Mouse (Mus musculus) yolk sac, embryonic 10.5 days (tissue): ENCODE results near the gene Eps8.

Experiments used
- DNase-seq: peaks from one replicate; pipeline ENCODE4 v3.0.0-alpha.2; 2017; ENCODE audit warnings: low spot score

Gene Eps8

DNA sequence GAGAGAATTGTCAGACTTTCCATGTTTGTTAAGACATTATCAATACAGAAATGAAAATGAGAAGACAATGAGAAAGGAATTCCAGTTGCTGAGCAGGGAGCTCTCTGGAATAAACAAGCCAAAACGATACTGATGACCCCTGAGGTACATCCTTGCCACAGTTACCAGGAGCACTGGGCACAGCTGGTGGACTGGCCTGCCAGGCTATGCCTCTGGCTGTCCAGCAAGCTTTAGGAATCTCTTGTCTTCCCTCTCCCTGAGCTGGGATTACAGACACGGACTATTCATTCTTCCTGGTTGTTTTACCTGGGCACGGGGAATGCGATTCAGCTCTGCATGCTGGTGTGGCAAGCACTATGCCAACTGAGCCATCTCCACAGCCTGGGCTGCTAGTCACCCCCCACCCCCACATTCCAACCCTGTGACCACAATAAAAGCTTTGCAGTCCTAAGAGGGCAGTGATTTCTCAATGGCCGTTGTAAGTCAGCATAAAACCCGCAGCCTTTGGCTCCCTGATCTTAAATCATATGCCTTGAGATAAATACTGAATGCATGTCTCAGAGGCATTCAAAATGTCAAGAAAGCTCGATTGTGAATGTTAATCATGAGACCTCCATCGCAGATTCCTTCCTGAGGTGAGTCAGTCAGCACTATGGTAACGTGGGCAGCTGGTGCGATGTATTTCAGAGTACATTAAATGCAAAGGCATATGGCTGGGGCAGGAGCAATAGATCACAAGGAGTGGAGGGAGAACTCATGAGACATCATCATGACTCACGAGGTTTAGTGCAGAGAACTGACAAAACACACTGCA is 134.9 kb downstream of the Eps8 start:
- no peak for DNase-seq

DNA sequence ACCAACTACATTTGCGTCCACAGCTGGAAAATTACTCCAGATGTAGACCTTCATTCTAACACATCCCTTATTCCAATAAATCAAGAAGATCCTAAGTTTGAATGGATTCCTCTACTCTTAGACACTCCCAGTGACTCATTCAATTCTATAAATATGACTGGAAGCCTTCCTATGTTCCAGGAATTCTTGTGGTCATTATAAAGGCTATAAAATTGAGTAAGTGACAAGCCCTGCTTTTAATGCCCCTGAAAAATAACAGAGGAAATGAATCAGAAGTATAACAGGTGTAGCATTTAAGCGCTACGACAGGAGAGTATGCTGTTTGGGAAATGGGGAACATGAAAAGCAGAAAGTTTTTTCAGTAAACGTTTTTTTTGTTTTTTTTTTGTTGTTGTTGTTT is 139.8 kb downstream of the Eps8 start:
- DNase-seq, result no peak

DNA sequence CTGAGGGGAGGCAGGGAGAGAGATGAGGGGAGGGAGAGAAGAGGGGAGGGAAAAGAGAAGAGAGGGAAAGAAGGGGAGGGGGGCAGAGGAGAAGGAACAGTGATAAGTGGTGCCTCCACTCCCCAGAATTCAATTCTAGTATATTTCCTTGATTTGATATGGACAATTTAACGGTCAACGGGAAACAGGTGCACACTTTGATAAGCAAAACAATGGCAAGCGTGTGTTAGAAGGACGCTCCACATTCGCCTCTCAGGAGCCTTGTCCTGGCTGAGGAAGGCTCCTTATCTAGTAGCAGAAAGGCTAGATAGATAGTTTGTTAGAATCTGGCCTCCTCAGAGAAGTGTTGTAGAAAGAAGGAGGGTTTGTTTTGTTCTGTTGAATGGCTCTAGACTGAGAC is 141.9 kb downstream of the Eps8 start:
- DNase-seq, result no peak

DNA sequence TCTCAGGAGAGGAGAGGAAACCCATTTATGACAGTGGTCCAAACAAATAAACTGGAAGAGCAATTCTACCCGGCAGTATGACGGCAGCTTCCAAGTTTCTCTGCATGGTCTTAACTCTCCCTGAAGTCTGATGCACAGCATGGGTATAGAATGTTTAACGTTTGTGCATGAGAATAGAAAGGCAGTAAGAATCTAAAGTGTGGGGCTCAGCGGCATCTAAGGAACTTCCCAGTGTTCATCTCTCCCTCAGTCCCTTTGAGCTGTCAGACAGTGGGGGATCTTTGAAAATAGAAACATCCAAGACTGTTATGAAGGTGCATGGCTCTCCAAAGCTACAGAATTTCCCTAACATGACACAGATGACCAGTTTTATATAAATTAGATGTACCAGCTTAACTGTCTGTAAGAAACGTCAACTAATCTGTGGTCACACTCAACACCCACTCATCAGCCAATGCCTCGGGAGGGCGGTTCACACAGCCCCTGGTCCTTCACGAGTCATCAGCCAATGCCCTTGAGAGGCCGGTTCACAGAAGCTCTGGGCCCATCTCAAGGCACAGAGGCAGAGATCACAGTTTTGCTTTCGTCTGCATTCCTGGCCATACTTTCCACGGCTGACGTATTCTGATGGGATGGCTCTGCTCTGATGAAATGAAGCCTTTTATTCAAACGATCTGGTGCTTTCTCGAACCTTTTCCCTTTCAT is 145.2 kb downstream of the Eps8 start:
- DNase-seq, result no peak

DNA sequence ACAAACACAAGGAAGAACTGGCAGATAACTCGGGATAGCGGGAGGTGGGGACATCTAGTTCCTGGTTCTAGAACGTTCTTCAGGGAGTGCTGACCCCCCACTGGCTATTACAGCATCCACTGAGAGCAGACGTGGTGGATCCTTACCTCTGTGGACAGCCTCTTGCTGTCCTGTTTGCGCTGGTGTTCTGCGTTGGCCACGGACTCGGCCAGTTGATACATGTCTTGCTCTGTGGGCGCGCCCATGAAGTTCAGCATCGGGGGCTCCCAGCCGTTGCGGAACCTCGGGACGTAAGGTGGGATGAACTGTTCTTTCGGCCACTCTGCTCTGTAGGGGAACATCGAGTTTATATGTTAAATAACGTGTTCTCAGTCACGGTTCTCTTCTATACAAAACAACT is 145.7 kb downstream of the Eps8 start:
- no peak for DNase-seq

DNA sequence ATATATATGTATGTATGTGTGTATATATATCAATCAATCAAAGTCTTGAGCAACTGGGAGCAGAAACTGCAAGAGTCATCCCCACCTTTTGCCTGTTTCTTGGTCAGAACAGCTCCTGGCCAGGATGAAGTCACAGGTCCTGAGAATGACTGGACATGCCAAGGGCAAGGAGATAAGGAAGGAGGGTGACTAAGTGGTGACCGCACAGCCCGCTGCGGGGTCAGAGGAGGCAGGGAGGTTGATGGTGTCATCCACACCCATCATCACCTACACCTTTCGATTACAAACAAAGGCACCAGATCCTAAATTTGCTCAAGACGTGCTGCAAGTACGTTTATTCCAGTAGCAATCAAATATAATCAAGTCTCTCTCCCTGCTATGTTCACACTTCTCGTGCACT is 148.1 kb downstream of the Eps8 start:
- DNase-seq, result no peak

DNA sequence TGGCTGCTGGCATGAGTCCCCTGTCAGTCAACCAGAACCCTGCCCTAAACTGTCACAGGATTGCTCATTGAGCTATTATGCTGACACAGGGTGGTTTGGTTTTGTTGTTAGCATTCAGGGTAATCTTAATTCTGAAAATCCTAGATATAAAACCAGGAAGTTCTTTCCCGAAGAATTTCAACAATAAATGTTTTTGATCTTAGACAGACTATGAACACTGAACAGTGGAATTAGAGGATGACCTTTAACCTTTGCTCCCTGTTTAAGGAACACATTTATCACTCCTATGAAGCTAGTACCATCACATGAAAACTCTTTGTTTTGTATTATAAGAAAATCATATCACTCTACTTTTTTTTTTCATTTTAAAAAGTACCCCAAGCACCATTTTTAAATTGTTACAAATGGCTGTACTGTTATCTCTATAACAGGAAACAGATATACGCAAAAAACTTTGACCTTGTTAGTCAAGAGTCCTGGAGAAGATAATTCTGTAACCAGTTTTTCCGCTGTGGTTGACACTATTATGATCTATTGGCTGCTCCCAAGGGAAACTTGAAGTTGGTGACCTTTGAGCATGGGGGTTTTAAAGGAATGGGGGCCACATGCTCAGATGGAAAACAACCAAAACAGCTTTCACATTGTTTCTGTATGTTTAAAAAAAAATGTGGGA is 149.0 kb downstream of the Eps8 start:
- DNase-seq, result no peak

DNA sequence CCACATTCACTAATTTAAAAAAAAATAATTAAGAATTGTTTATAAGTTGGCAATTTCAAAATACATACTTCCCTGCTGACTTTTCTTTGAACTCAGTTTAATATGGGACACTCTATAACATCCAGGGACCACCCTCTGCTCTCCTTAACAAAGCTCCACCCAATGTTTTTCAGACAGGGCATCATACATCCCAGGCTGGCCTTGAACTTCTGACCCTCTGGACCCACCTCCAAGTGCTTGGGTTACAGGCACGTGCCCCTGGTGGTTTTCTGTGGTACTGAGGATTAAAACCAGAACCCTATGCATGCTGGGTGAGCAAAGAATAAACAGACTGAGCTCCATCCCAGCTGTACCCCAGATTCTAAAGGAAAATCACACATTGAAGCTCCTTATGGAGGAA is 150.6 kb downstream of the Eps8 start:
- DNase-seq, result no peak

DNA sequence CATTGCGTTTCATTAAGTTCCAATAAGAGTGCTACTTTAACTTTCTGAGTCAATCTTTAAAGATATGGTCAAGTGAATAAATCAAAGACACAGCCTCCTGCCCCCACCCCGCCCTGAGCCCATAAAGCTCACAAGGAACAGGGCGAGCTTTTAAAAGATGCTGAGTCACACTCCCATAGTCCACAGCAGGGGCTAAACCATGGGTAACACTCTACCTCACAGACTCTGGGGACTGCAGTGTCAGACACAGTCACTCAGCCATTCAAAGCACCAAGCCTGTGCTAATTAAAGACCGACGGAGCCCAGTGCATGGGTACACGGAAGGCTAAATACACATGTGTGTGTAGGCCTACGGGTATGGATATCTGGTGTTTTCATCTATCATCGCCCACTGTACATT is 151.2 kb downstream of the Eps8 start:
- DNase-seq, result no peak

DNA sequence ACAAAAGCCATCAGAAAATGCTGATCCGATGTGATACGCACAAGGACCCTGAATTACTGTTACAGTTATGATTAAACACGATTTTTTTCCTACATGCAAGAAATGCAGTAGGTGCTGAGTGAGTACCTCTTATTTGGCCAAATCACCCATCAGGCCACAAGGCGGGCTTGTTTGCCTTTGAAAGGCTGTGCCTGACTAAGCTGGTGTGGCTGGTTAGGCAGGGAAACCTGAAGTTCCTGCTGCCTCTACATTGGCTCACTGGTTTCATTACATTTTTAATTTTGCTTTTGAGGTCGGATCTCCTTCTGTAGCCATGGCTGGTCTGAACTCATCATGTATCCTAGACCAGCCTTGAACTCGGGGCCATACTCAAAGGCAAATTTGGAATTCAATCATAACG is 151.7 kb downstream of the Eps8 start:
- no peak for DNase-seq

DNA sequence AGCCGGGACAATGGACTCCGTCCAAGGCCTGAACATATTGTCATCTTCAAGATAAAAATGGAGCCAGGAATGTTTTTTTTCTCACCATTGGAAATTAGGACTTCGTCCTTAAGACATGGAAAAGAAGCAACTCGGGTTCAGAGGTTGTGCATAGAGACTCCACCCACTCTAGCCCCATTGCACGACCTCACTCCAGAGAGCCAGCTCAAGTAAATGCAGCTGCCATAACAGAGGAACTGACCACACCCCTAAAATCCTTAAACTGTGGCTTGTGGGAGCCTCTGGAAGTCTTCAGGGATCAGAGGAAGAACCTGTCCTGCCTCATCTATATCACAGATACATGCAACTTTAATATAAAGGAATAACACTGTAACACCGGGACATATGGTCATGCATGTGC is 155.9 kb downstream of the Eps8 start:
- no peak for DNase-seq

DNA sequence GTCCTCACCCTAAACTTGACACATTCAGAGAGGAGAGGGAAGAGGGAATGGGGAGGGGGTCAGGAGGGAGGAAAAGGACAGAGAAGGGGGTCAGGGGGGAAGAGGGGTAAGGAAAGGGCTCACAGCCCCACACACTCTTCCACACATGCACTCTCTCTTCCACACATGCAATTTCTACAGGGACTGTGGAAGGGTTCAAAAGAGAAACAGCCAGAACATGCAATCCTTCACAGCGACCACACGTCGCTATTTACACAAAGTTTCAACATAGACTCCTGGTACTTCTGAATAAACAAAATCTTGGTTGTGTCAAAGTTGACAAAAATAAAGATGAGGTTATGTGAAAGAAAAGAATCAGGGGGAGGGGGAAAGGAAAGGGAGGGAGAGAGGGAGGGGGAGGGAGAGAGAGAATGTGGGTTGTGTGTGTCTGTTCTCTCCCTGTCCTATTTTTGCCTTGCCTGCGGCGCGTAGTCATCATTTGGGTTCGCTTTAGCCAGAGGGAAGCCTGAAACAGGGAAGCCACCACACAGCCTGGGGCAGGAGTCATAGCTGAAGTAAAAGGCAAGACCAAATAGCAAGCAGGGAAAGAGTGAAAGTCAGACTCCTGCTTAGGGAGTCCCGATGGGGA is 157.4 kb downstream of the Eps8 start:
- no peak for DNase-seq

DNA sequence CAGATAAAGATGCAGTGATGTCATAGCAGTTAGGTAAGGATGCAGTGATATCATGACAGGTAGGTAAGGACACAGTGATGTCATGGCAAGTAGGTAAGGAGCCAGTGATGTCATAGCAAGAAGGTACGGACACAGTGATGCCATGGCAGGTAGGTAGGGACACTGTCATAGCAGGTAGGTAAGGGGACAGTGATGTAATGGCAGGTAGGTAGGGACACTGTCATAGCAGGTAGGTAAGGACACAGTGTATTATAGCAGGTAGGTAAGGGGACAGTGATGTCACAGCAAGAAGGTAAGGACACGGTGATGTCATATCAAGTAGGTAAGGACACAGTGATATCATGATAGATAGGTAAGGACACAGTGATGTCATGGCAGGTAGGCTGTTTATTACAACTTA is 158.1 kb downstream of the Eps8 start:
- DNase-seq, result no peak

DNA sequence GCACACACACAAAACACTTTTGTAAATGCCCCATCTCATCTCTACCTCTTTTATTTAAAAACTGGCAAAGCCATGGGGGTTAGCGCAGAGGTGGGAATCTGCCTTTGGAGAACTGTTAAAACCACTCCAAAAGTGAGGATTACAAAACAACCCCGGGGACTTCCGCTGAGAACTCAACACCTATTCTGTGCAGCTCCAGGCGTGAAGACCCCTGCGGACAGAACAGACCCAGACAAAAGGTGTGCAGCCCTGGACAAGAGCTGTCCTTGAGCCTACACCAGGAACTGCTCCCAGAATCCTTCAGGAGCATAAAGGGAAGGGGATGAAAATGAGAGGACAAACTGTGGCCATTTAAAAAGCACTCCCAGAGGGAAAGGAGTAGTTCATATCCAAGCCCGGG is 159.4 kb downstream of the Eps8 start:
- DNase-seq, result no peak

DNA sequence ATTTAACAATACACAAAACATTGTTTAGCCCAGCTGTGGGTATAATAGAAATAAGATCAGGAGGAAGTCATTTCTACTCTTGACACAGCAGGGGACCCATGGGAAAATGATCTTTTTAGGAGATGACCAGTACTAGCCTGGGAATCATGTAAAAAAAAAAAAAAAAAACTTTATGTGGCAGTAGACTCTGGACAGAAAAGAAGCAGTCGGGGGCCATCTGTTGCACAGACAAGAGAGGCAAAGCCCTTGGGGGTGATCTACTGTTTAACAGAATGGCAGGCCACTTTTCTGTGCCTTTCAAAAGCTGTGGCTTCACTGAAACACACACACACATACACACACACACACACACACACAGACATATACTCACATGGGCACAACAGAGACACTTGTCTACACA is 159.9 kb downstream of the Eps8 start:
- no peak for DNase-seq

DNA sequence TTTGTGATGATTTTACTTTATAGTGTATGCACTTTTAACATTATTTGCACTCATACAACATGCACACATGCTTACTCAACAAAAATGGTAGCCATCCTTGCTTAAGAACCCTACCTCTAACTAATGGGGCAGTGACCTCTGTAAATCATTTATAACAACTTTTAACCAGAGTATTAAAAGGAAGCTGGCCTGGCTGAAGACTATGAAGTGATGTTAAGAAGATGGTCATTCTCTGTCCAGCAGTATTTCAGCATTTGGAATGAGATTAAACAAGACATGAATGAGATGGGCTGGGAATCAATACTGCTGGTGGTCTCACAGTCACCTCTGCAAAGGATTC is 160.6 kb downstream of the Eps8 start:
- no peak for DNase-seq

DNA sequence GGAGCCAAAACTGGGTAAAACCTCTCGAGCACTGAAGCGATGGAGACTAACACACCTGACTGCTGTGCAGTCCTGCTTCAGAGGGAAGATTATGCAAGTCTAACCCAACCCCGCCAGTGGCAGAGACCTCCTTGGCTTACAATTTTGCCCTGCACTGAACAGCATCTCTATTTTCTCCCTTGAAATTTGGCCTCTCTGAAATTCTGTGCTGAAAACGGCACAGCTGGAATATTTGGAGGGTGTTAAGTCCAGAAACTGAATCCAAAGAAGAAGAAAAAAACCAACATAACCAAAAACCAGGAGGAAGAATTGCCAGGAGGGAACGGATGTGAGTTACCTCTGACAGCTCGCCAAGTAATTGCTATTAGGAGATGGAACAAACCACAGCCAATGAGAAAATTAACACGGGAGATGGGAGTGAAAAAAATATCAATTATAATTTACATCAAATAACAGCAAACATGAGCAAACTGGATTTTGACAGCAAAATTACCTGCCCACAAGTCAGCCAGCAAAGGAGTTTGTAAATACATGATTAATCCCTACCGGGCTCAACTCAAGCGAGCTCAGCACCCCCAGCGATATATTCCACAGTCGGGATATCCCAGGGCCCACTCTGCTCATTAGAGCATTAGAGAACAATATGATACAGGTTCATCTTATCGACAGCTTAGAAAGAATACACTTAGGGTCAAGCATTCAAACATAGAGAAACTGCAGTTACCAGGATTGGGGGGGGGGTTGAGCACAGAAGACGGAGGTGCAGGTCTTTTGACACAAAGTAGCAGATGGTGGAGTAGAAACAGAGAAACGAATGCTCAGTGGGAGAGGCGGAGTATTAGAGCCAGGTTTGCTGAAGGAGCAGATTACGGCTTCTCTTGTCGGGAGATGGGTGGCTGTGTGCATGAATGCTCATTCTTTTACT is 161.2 kb downstream of the Eps8 start:
- DNase-seq, result no peak

DNA sequence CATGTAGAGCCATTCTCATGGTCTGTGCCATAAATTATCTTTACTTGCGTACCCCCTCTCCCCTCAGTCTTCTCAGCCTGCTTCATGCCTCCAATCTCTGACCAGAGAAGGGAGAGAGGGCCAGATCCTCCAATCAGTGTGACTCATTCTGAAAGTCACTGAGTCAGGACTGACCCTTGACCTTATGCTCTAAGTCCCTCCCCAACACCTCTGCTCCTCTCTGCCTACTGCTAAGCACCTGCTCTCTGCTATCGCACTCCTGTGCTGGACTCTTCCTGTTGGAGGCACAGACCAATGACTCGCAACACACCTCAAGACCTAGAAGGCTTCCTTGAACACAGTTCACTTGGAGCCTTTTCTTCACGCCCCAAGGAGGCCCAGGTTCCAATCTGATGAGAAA is 162.1 kb downstream of the Eps8 start:
- peak; percentile 45 for DNase-seq

DNA sequence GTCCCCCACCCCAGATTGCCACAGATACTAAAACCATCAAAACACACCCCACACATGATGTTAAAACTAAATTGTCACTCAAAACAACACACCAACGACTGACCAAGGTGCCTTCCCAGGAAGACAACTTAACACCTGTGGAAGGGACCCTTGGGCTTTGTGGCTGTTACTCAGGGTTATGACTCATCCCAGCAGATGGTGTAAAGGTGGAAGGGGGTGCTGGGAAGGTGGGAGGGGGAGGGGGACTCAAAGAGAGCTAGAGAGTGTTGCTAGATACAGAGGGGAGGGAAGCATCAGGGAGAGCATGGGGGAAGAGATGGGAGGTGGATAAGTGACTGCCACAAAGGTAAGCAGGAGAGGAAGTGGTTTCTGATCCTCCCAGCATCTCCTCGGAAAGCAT is 163.0 kb downstream of the Eps8 start:
- DNase-seq, result no peak

DNA sequence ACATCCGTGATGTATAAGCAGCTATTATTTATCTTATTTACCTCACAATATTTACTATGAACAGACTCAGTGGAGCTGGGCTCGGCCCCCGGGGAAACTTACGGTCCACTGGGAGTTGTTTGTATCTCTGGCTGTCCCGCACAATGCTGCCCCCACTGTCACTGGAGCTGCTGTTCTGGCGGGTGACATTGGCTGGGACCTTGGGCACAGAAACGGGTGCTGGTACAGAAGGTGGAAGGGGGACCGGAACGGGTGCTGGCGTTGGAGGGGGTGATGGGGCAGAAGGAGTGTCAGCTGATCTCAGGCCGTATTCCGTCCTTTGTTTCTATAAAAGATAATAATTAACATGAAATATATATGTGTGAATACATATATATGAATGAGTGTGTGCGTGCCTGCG is 164.6 kb downstream of the Eps8 start:
- DNase-seq, result no peak

DNA sequence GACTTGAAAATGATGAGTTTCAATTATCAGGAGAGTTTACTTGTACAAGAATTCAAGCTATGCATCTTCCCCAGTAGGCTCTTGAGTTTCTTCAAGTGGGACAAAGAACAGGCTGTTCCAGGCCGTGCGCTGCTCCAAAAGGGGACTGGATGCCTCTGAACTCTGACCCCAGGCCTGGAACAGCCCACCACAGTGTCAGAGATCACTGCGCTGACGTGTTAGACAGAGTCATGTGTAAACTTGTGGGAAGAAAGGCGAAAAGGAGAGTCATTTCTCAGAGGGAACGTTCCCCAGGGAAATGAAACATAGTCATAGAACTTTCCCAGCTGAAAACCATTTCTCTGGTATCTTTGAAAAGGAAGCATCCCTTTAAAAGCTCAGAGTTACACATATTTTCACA is 167.2 kb downstream of the Eps8 start:
- peak; percentile 85 for DNase-seq

DNA sequence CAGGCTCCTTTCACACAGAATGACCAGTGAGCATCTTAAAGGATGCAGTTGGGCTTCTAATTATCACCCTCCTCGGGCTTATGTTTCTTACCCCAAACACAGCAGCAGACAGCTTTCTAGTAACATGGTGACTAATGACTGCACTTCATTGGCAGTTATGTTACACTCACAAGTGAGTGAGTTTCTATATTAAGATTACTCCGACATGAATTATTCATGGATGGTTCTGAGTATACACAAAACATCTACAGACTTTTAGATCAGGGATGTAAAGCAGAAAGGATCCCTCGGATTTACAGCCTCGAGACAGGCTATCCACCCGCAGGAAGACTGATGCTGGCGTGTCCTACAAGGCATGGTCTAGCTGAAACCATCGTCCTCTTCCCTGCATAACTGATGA is 171.8 kb downstream of the Eps8 start:
- DNase-seq, result no peak
